Mouse (Mus musculus): Measurements from ENCODE around the gene Lama1. TPM values are rescaled to one million over a fixed set of nuclear protein-coding genes. Genes with fewer than 3 reads are reported as not detected.

Gene Lama1
- polyA plus RNA-seq, 1 experiment from 2014 or later: 2.8 TPM

DNA sequence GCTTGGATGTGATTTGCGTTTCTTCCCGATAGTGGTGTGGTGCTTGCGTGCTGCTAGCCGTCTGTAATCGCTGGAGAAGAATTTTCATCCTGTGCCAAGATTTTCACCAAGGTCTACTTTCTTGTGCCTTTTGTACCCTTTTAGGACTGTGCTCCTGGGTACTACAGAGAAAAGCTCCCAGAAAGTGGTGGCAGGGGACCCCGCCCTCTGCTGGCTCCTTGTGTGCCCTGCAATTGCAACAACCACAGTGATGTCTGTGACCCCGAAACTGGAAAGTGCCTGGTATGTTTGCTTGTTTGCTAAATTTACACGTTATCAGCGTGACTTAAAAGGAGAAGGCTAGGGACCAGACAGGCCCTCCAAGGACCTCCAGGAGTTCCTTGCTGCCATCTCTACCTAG, 79.7 kb downstream of the Lama1 start:
- no peaks in the 10 kb centered on the region for H3K27me3 ChIP-seq (ENCODE audit: control insufficient read depth, insufficient read depth, low read length)
- WGBS (ENCODE audit: insufficient replicate concordance): 64% methylated on average over 9 of the region's 9 CpGs
- H3K27ac ChIP-seq (ENCODE audit: low read depth, low read length): no peak overlapping the region
- H3K4me1 ChIP-seq (ENCODE audit: control insufficient read depth, insufficient read depth, low read length): no peaks in the 10 kb centered on the region
- no peak overlapping the region for H3K9ac ChIP-seq (ENCODE audit: low read depth, low read length)
- H3K36me3 ChIP-seq (ENCODE audit: control insufficient read depth, insufficient read depth, low read length): no peaks in the 10 kb centered on the region
- no peaks in the 10 kb centered on the region for H3K9me3 ChIP-seq (replicated peaks; ENCODE audit: control insufficient read depth, low read length)
- H3K4me2 ChIP-seq: no peak overlapping the region
- ATAC-seq (replicated peaks; ENCODE audit: insufficient number of reproducible peaks, low FRiP score, low TSS enrichment): no peak
- H3K4me3 ChIP-seq (ENCODE audit: low read depth, low read length): no peak overlapping the region

DNA sequence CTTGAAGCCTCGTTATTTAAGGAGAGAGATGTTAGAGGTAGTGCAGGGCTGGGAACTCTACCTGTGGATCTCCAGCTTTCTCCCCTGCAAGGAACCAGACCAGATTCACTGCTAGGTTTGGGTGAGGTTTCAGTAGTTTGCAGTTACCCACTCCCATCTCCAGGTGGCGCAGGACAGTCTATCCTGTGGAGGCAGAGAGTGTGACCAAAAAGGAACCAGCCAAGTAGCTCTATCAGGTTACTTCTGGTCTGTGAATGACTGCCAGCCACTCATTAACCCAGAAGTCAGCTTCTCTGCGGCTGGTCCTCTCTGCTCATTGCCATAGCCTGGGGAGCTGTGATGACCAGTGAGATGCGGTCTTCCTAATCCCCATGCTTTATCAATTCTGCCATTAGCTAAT, 82.8 kb downstream of the Lama1 start:
- H3K4me2 ChIP-seq: no peak overlapping the region
- WGBS (ENCODE audit: insufficient replicate concordance): 67% methylated on average over 4 of the region's 4 CpGs
- no peak overlapping the region for H3K27ac ChIP-seq (ENCODE audit: low read depth, low read length)
- no peaks in the 10 kb centered on the region for H3K36me3 ChIP-seq (ENCODE audit: control insufficient read depth, insufficient read depth, low read length)
- no peak overlapping the region for H3K4me3 ChIP-seq (ENCODE audit: low read depth, low read length)
- H3K4me1 ChIP-seq (ENCODE audit: control insufficient read depth, insufficient read depth, low read length): no peaks in the 10 kb centered on the region
- no peak for ATAC-seq (replicated peaks; ENCODE audit: insufficient number of reproducible peaks, low FRiP score, low TSS enrichment)
- no peak overlapping the region for H3K9ac ChIP-seq (ENCODE audit: low read depth, low read length)
- H3K9me3 ChIP-seq (replicated peaks; ENCODE audit: control insufficient read depth, low read length): no peaks in the 10 kb centered on the region
- no peaks in the 10 kb centered on the region for H3K27me3 ChIP-seq (ENCODE audit: control insufficient read depth, insufficient read depth, low read length)

- Histone ChIP-seq H3K27me3 (ENCODE audit: control insufficient read depth, insufficient read depth, low read length) (no peaks in the 10 kb centered on the region), H3K9me3 (replicated peaks; ENCODE audit: control insufficient read depth, low read length) (no peaks in the 10 kb centered on the region), H3K36me3 (ENCODE audit: control insufficient read depth, insufficient read depth, low read length) (no peaks in the 10 kb centered on the region), H3K9ac (ENCODE audit: low read depth, low read length) (no peak overlapping the region), H3K4me3 (ENCODE audit: low read depth, low read length) (no peak overlapping the region), H3K4me2 (no peak overlapping the region), H3K4me1 (ENCODE audit: control insufficient read depth, insufficient read depth, low read length) (no peaks in the 10 kb centered on the region), H3K27ac (ENCODE audit: low read depth, low read length) (no peak overlapping the region)
- no peak for ATAC-seq (replicated peaks; ENCODE audit: insufficient number of reproducible peaks, low FRiP score, low TSS enrichment)
- WGBS (ENCODE audit: insufficient replicate concordance): 89% methylated on average over 10 of the region's 10 CpGs
These were observed 94.0 kb downstream of the Lama1 start for GRCm38 (mm10) chr17:67791091-67791490.

GRCm38 (mm10) chr17:67809171-67809570, 112.1 kb downstream of the Lama1 start:
- H3K27me3 ChIP-seq (ENCODE audit: control insufficient read depth, insufficient read depth, low read length): no peaks in the 10 kb centered on the region
- no peaks in the 10 kb centered on the region for H3K36me3 ChIP-seq (ENCODE audit: control insufficient read depth, insufficient read depth, low read length)
- H3K4me1 ChIP-seq (ENCODE audit: control insufficient read depth, insufficient read depth, low read length): no peaks in the 10 kb centered on the region
- H3K27ac ChIP-seq (ENCODE audit: low read depth, low read length): no peak overlapping the region
- no peaks in the 10 kb centered on the region for H3K9me3 ChIP-seq (replicated peaks; ENCODE audit: control insufficient read depth, low read length)
- no peak overlapping the region for H3K4me2 ChIP-seq
- no peak overlapping the region for H3K4me3 ChIP-seq (ENCODE audit: low read depth, low read length)
- no peak overlapping the region for H3K9ac ChIP-seq (ENCODE audit: low read depth, low read length)
- 87% methylated on average over 16 of the region's 16 CpGs for WGBS (ENCODE audit: insufficient replicate concordance)
- ATAC-seq (replicated peaks; ENCODE audit: insufficient number of reproducible peaks, low FRiP score, low TSS enrichment): no peak

- H3K27ac ChIP-seq (ENCODE audit: low read depth, low read length): no peak overlapping the region
- no peaks in the 10 kb centered on the region for H3K27me3 ChIP-seq (ENCODE audit: control insufficient read depth, insufficient read depth, low read length)
- H3K9ac ChIP-seq (ENCODE audit: low read depth, low read length): no peak overlapping the region
- no peak for ATAC-seq (replicated peaks; ENCODE audit: insufficient number of reproducible peaks, low FRiP score, low TSS enrichment)
- H3K4me3 ChIP-seq (ENCODE audit: low read depth, low read length): no peak overlapping the region
- no peak overlapping the region for H3K4me2 ChIP-seq
- H3K36me3 ChIP-seq (ENCODE audit: control insufficient read depth, insufficient read depth, low read length): no peaks in the 10 kb centered on the region
- WGBS (ENCODE audit: insufficient replicate concordance): 87% methylated on average over 6 of the region's 6 CpGs
- H3K9me3 ChIP-seq (replicated peaks; ENCODE audit: control insufficient read depth, low read length): no peaks in the 10 kb centered on the region
- no peaks in the 10 kb centered on the region for H3K4me1 ChIP-seq (ENCODE audit: control insufficient read depth, insufficient read depth, low read length)
These were observed 116.6 kb downstream of the Lama1 start for GRCm38 (mm10) chr17:67813666-67814065.

GRCm38 (mm10) chr17:67815720-67816119, 118.7 kb downstream of the Lama1 start:
- ATAC-seq (replicated peaks; ENCODE audit: insufficient number of reproducible peaks, low FRiP score, low TSS enrichment): no peak

GRCm38 (mm10) chr17:67816916-67817315, 119.9 kb downstream of the Lama1 start:
- Histone ChIP-seq H3K9me3 (replicated peaks; ENCODE audit: control insufficient read depth, low read length) (no peaks in the 10 kb centered on the region), H3K27me3 (ENCODE audit: control insufficient read depth, insufficient read depth, low read length) (no peaks in the 10 kb centered on the region), H3K36me3 (ENCODE audit: control insufficient read depth, insufficient read depth, low read length) (no peaks in the 10 kb centered on the region), H3K4me2 (no peak overlapping the region), H3K4me3 (ENCODE audit: low read depth, low read length) (no peak overlapping the region), H3K27ac (ENCODE audit: low read depth, low read length) (no peak overlapping the region), H3K9ac (ENCODE audit: low read depth, low read length) (no peak overlapping the region), H3K4me1 (ENCODE audit: control insufficient read depth, insufficient read depth, low read length) (no peaks in the 10 kb centered on the region)
- 91% methylated on average over 10 of the region's 10 CpGs for WGBS (ENCODE audit: insufficient replicate concordance)
- no peak for ATAC-seq (replicated peaks; ENCODE audit: insufficient number of reproducible peaks, low FRiP score, low TSS enrichment)

More at GRCm38 (mm10) chr17:67815720-67816119, 118.7 kb downstream of the Lama1 start:
- no peak overlapping the region for H3K4me3 ChIP-seq (ENCODE audit: low read depth, low read length)
- H3K9ac ChIP-seq (ENCODE audit: low read depth, low read length): no peak overlapping the region
- H3K4me2 ChIP-seq: no peak overlapping the region
- no peaks in the 10 kb centered on the region for H3K4me1 ChIP-seq (ENCODE audit: control insufficient read depth, insufficient read depth, low read length)
- no peaks in the 10 kb centered on the region for H3K27me3 ChIP-seq (ENCODE audit: control insufficient read depth, insufficient read depth, low read length)
- H3K9me3 ChIP-seq (replicated peaks; ENCODE audit: control insufficient read depth, low read length): no peaks in the 10 kb centered on the region
- no peak overlapping the region for H3K27ac ChIP-seq (ENCODE audit: low read depth, low read length)
- H3K36me3 ChIP-seq (ENCODE audit: control insufficient read depth, insufficient read depth, low read length): no peaks in the 10 kb centered on the region
- 92% methylated on average over 11 of the region's 11 CpGs for WGBS (ENCODE audit: insufficient replicate concordance)

- Histone ChIP-seq H3K9me3 (replicated peaks; ENCODE audit: control insufficient read depth, low read length) (peaks cover 8% of the 10 kb centered on the region; the same call in 1 of the 2 replicates), H3K4me1 (ENCODE audit: control insufficient read depth, insufficient read depth, low read length) (no peaks in the 10 kb centered on the region), H3K36me3 (ENCODE audit: control insufficient read depth, insufficient read depth, low read length) (no peaks in the 10 kb centered on the region), H3K4me3 (ENCODE audit: low read depth, low read length) (no peak overlapping the region), H3K27me3 (ENCODE audit: control insufficient read depth, insufficient read depth, low read length) (no peaks in the 10 kb centered on the region), H3K9ac (ENCODE audit: low read depth, low read length) (no peak overlapping the region), H3K27ac (ENCODE audit: low read depth, low read length) (no peak overlapping the region), H3K4me2 (no peak overlapping the region)
- ATAC-seq (replicated peaks; ENCODE audit: insufficient number of reproducible peaks, low FRiP score, low TSS enrichment): no peak
- 78% methylated on average over 3 of the region's 3 CpGs for WGBS (ENCODE audit: insufficient replicate concordance)
These were observed 130.4 kb downstream of the Lama1 start for GRCm38 (mm10) chr17:67827431-67827830.

- no peaks in the 10 kb centered on the region for H3K36me3 ChIP-seq (ENCODE audit: control insufficient read depth, insufficient read depth, low read length)
- ATAC-seq (replicated peaks; ENCODE audit: insufficient number of reproducible peaks, low FRiP score, low TSS enrichment): no peak
- H3K9ac ChIP-seq (ENCODE audit: low read depth, low read length): no peak overlapping the region
- H3K4me1 ChIP-seq (ENCODE audit: control insufficient read depth, insufficient read depth, low read length): no peaks in the 10 kb centered on the region
- H3K9me3 ChIP-seq (replicated peaks; ENCODE audit: control insufficient read depth, low read length): no peaks in the 10 kb centered on the region; the same call in 1 of the 2 replicates
- 91% methylated on average over 20 of the region's 20 CpGs for WGBS (ENCODE audit: insufficient replicate concordance)
- no peaks in the 10 kb centered on the region for H3K27me3 ChIP-seq (ENCODE audit: control insufficient read depth, insufficient read depth, low read length)
- no peak overlapping the region for H3K4me3 ChIP-seq (ENCODE audit: low read depth, low read length)
- H3K4me2 ChIP-seq: no peak overlapping the region
- no peak overlapping the region for H3K27ac ChIP-seq (ENCODE audit: low read depth, low read length)
These were observed 139.3 kb downstream of the Lama1 start for GRCm38 (mm10) chr17:67836146-67836895.

All from heart, embryonic 11.5 days (tissue).